Mouse (Mus musculus): ENCODE data around the gene Fuom. TPM values are rescaled to one million over a fixed set of nuclear protein-coding genes. Genes with fewer than 3 reads are reported as not detected.

The Fuom gene
- polyA plus RNA-seq, 1 experiment from 2014 or later, result 32.2 TPM

- H3K4me2 ChIP-seq (ENCODE audit: low read length), result peak within 1 kb of the TSS; percentile 87
- H3K9me3 ChIP-seq (replicated peaks; ENCODE audit: control insufficient read depth, low read length, poor library complexity, severe bottlenecking), result no peaks in the 10 kb centered on the region
- H3K9ac ChIP-seq (ENCODE audit: low read depth, low read length), result peak within 1 kb of the TSS; percentile 86
- peaks cover 2% of the 10 kb centered on the region; the same call in 1 of the 2 replicates for H3K36me3 ChIP-seq (ENCODE audit: control insufficient read depth, insufficient read depth, low read length)
- no peaks in the 10 kb centered on the region for H3K27me3 ChIP-seq (ENCODE audit: control insufficient read depth, insufficient read depth, low read depth, low read length)
- H3K4me3 ChIP-seq (ENCODE audit: low read depth, low read length), result peak within 1 kb of the TSS; percentile 68
- 3% methylated on average over 23 of the region's 23 CpGs for WGBS
- peak; percentile 71 for ATAC-seq
- peak within 1 kb of the TSS; percentile 84 for H3K27ac ChIP-seq (ENCODE audit: low read length)
- H3K4me1 ChIP-seq (ENCODE audit: control insufficient read depth, insufficient read depth, low read length), result peaks cover 11% of the 10 kb centered on the region; the same call in 1 of the 2 replicates
Measured at GRCm38 (mm10) chr7:140115583-140116328, 13.5 kb upstream of the Fuom start, which contains the start of gene Paox. TSS of gene Paox (plus strand) at chr7:140115799.

- H3K4me2 ChIP-seq (ENCODE audit: low read length), result no peak overlapping the region
- no peaks in the 10 kb centered on the region for H3K27me3 ChIP-seq (ENCODE audit: control insufficient read depth, insufficient read depth, low read depth, low read length)
- H3K4me3 ChIP-seq (ENCODE audit: low read depth, low read length), result no peak overlapping the region
- WGBS, result 68% methylated on average over 3 of the region's 3 CpGs
- peaks cover 7% of the 10 kb centered on the region; the same call in 1 of the 2 replicates for H3K4me1 ChIP-seq (ENCODE audit: control insufficient read depth, insufficient read depth, low read length)
- ATAC-seq, result no peak
- H3K27ac ChIP-seq (ENCODE audit: low read length), result no peak overlapping the region
- H3K9ac ChIP-seq (ENCODE audit: low read depth, low read length), result no peak overlapping the region
- H3K36me3 ChIP-seq (ENCODE audit: control insufficient read depth, insufficient read depth, low read length), result peaks cover 25% of the 10 kb centered on the region
- H3K9me3 ChIP-seq (replicated peaks; ENCODE audit: control insufficient read depth, low read length, poor library complexity, severe bottlenecking), result no peaks in the 10 kb centered on the region
Measured at GRCm38 (mm10) chr7:140111943-140112342, 9.7 kb upstream of the Fuom start.

GRCm38 (mm10) chr7:140104009-140104408 is 1.8 kb upstream of the Fuom start:
- 88% methylated on average over 4 of the region's 4 CpGs for WGBS

GRCm38 (mm10) chr7:140101498-140101897 is 743 bp downstream of the Fuom start:
- Histone ChIP-seq H3K4me3 (ENCODE audit: low read depth, low read length) (peak overlapping the region; percentile 46), H3K4me1 (ENCODE audit: control insufficient read depth, insufficient read depth, low read length) (peaks cover 14% of the 10 kb centered on the region), H3K9me3 (replicated peaks; ENCODE audit: control insufficient read depth, low read length, poor library complexity, severe bottlenecking) (no peaks in the 10 kb centered on the region), H3K36me3 (ENCODE audit: control insufficient read depth, insufficient read depth, low read length) (peaks cover 3% of the 10 kb centered on the region; the same call in 1 of the 2 replicates), H3K9ac (ENCODE audit: low read depth, low read length) (peak overlapping the region; percentile 66), H3K27ac (ENCODE audit: low read length) (no peak overlapping the region), H3K4me2 (ENCODE audit: low read length) (peak overlapping the region; percentile 78), H3K27me3 (ENCODE audit: control insufficient read depth, insufficient read depth, low read depth, low read length) (no peaks in the 10 kb centered on the region)
- WGBS, result 66% methylated on average over 10 of the region's 10 CpGs
- no peak for ATAC-seq

More at GRCm38 (mm10) chr7:140104009-140104408, 1.8 kb upstream of the Fuom start:
- no peaks in the 10 kb centered on the region for H3K27me3 ChIP-seq (ENCODE audit: control insufficient read depth, insufficient read depth, low read depth, low read length)
- peaks cover 13% of the 10 kb centered on the region; the same call in 1 of the 2 replicates for H3K36me3 ChIP-seq (ENCODE audit: control insufficient read depth, insufficient read depth, low read length)
- no peak overlapping the region for H3K27ac ChIP-seq (ENCODE audit: low read length)
- H3K4me3 ChIP-seq (ENCODE audit: low read depth, low read length), result no peak overlapping the region
- no peak for ATAC-seq
- H3K9me3 ChIP-seq (replicated peaks; ENCODE audit: control insufficient read depth, low read length, poor library complexity, severe bottlenecking), result no peaks in the 10 kb centered on the region
- H3K4me1 ChIP-seq (ENCODE audit: control insufficient read depth, insufficient read depth, low read length), result peaks cover 14% of the 10 kb centered on the region
- H3K4me2 ChIP-seq (ENCODE audit: low read length), result no peak overlapping the region
- H3K9ac ChIP-seq (ENCODE audit: low read depth, low read length), result no peak overlapping the region

GRCm38 (mm10) chr7:140098466-140098865 is 3.8 kb downstream of the Fuom start:
- no peak overlapping the region for H3K4me3 ChIP-seq (ENCODE audit: low read depth, low read length)
- H3K4me2 ChIP-seq (ENCODE audit: low read length), result no peak overlapping the region
- peaks cover 14% of the 10 kb centered on the region for H3K4me1 ChIP-seq (ENCODE audit: control insufficient read depth, insufficient read depth, low read length)
- no peaks in the 10 kb centered on the region for H3K9me3 ChIP-seq (replicated peaks; ENCODE audit: control insufficient read depth, low read length, poor library complexity, severe bottlenecking)
- no peaks in the 10 kb centered on the region for H3K36me3 ChIP-seq (ENCODE audit: control insufficient read depth, insufficient read depth, low read length)
- H3K9ac ChIP-seq (ENCODE audit: low read depth, low read length), result no peak overlapping the region
- no peak for ATAC-seq
- 97% methylated on average over 1 of the region's 1 CpGs for WGBS
- no peak overlapping the region for H3K27ac ChIP-seq (ENCODE audit: low read length)
- H3K27me3 ChIP-seq (ENCODE audit: control insufficient read depth, insufficient read depth, low read depth, low read length), result no peaks in the 10 kb centered on the region

GRCm38 (mm10) chr7:140096055-140096454 is 6.2 kb downstream of the Fuom start:
- Histone ChIP-seq H3K27ac (ENCODE audit: low read length) (no peak overlapping the region), H3K9me3 (replicated peaks; ENCODE audit: control insufficient read depth, low read length, poor library complexity, severe bottlenecking) (no peaks in the 10 kb centered on the region), H3K36me3 (ENCODE audit: control insufficient read depth, insufficient read depth, low read length) (no peaks in the 10 kb centered on the region), H3K4me3 (ENCODE audit: low read depth, low read length) (no peak overlapping the region), H3K4me1 (ENCODE audit: control insufficient read depth, insufficient read depth, low read length) (no peaks in the 10 kb centered on the region), H3K9ac (ENCODE audit: low read depth, low read length) (no peak overlapping the region), H3K27me3 (ENCODE audit: control insufficient read depth, insufficient read depth, low read depth, low read length) (no peaks in the 10 kb centered on the region), H3K4me2 (ENCODE audit: low read length) (no peak overlapping the region)
- ATAC-seq, result no peak

GRCm38 (mm10) chr7:140095556-140095955 is 6.7 kb downstream of the Fuom start:
- ATAC-seq, result no peak
- Histone ChIP-seq H3K9ac (ENCODE audit: low read depth, low read length) (no peak overlapping the region), H3K4me3 (ENCODE audit: low read depth, low read length) (no peak overlapping the region), H3K27ac (ENCODE audit: low read length) (no peak overlapping the region), H3K4me1 (ENCODE audit: control insufficient read depth, insufficient read depth, low read length) (no peaks in the 10 kb centered on the region), H3K27me3 (ENCODE audit: control insufficient read depth, insufficient read depth, low read depth, low read length) (no peaks in the 10 kb centered on the region), H3K36me3 (ENCODE audit: control insufficient read depth, insufficient read depth, low read length) (no peaks in the 10 kb centered on the region), H3K4me2 (ENCODE audit: low read length) (no peak overlapping the region), H3K9me3 (replicated peaks; ENCODE audit: control insufficient read depth, low read length, poor library complexity, severe bottlenecking) (no peaks in the 10 kb centered on the region)
- WGBS, result 67% methylated on average over 1 of the region's 1 CpGs

GRCm38 (mm10) chr7:140094954-140095353 is 7.3 kb downstream of the Fuom start:
- no peaks in the 10 kb centered on the region for H3K9me3 ChIP-seq (replicated peaks; ENCODE audit: control insufficient read depth, low read length, poor library complexity, severe bottlenecking)
- H3K27me3 ChIP-seq (ENCODE audit: control insufficient read depth, insufficient read depth, low read depth, low read length), result no peaks in the 10 kb centered on the region
- ATAC-seq, result no peak
- no peak overlapping the region for H3K4me3 ChIP-seq (ENCODE audit: low read depth, low read length)
- H3K9ac ChIP-seq (ENCODE audit: low read depth, low read length), result no peak overlapping the region
- H3K27ac ChIP-seq (ENCODE audit: low read length), result no peak overlapping the region
- H3K4me1 ChIP-seq (ENCODE audit: control insufficient read depth, insufficient read depth, low read length), result no peaks in the 10 kb centered on the region
- 69% methylated on average over 5 of the region's 5 CpGs for WGBS
- H3K36me3 ChIP-seq (ENCODE audit: control insufficient read depth, insufficient read depth, low read length), result no peaks in the 10 kb centered on the region
- H3K4me2 ChIP-seq (ENCODE audit: low read length), result no peak overlapping the region

GRCm38 (mm10) chr7:140092924-140093528 is 9.2 kb downstream of the Fuom start, which contains the start of gene Prap1:
TSS of gene Prap1 (plus strand) at chr7:140093395.
- Histone ChIP-seq H3K9ac (ENCODE audit: low read depth, low read length) (no peak within 1 kb of the TSS), H3K4me3 (ENCODE audit: low read depth, low read length) (no peak within 1 kb of the TSS), H3K4me1 (ENCODE audit: control insufficient read depth, insufficient read depth, low read length) (no peaks in the 10 kb centered on the region), H3K27ac (ENCODE audit: low read length) (no peak within 1 kb of the TSS), H3K4me2 (ENCODE audit: low read length) (no peak within 1 kb of the TSS), H3K27me3 (ENCODE audit: control insufficient read depth, insufficient read depth, low read depth, low read length) (no peaks in the 10 kb centered on the region), H3K9me3 (replicated peaks; ENCODE audit: control insufficient read depth, low read length, poor library complexity, severe bottlenecking) (no peaks in the 10 kb centered on the region), H3K36me3 (ENCODE audit: control insufficient read depth, insufficient read depth, low read length) (no peaks in the 10 kb centered on the region)
- WGBS, result 80% methylated on average over 5 of the region's 5 CpGs
- ATAC-seq, result no peak
